Mouse (Mus musculus): ENCODE results near the gene Tril.

- TF ChIP-seq EP300 (IDR thresholded peaks at IDR 0.05), result no peak
- TF ChIP-seq CTCF (IDR thresholded peaks at IDR 0.05), result peak; percentile 20; the same call in 1 of the 2 replicates
Measured at GRCm38 (mm10) chr6:53820486-53820985, at the start of gene Tril.
